Mouse (Mus musculus) ES-E14 (cell line): ENCODE results near the gene Syt2.

Source experiments
- CHD2 ChIP-seq: IDR thresholded peaks from 2 replicates; pipeline ENCODE4 v1.6.1; 2014; ENCODE audit warnings: mild to moderate bottlenecking, low read depth, low read length, inconsistent platforms
- ZC3H11A ChIP-seq: IDR thresholded peaks from 2 replicates; pipeline ENCODE4 v1.6.1; 2012; ENCODE audit warnings: low read depth, mild to moderate bottlenecking, inconsistent platforms, low read length, borderline replicate concordance

DNA sequence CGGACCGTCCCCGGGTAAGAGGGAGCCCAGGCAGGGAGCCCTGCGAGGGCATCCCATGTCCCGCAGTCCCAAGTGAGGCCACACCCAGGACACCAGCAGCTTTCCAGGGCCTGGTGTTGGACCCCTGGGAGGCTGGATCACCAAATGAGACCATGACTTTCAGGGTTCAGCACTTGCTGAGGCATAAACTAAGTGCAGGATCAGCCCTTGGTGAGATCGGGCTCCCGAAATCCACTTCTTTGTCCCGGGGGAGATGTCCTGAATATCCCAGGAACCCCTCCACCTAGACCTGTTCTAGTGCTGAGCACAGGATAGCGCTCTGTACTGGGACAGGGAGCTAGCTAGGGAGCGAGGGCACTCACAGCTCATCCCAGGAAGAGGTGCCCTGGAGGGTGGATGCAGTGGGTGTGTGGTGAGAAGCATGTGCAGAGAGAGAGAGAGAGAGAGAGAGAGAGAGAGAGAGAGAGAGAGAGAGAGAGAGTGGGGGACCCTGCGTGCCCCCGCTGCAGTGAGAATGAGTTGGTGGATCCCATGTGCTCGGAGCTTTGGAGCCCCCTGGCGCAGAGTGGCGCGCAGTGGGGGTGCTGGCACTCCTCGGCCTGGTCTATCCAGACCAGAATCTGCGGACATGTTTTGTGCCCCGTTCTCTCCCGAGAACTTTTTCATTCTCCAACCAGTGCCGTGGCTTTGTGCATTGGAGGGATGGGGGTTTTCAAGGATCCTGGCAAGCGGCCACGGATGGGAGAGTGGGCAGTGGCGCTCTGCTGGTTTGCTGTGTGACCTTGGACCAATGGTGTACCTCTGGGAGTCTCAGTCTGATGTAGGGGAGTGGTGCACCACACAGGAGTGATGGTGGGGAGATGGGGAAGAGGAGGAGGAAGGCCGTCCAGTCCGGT is 63.2 kb downstream of the Syt2 start:
- TF ChIP-seq CHD2 (no peak), ZC3H11A (no peak)
